Mouse (Mus musculus) cortical plate, adult 2 months (tissue): ENCODE results near the gene Clcf1.

ENCODE experiments used
- CTCF ChIP-seq: fragments of 200-500 bp; IDR thresholded peaks from 2 replicates; pipeline ENCODE4 v1.5.1; 2011; ENCODE audit warnings: mild to moderate bottlenecking, control low read depth, low read length; ENCODE audit not compliant: insufficient read depth; ENCODE audit errors: extremely low read depth
- POLR2A ChIP-seq: fragments of 200-500 bp; IDR thresholded peaks from 2 replicates; pipeline ENCODE4 v1.6.1; 2011; ENCODE audit warnings: mild to moderate bottlenecking, low read length, control low read depth; ENCODE audit not compliant: insufficient read depth; ENCODE audit errors: extremely low read depth

- TF ChIP-seq CTCF, result no peak
- no peak for TF ChIP-seq POLR2A
These were observed 16.4 kb downstream of the Clcf1 start for GRCm38 (mm10) chr19:4230415-4230814.
